Mouse (Mus musculus) hindbrain, embryonic 16.5 days (tissue): ENCODE measurements around the gene Coro1c. TPM values are rescaled to one million over a fixed set of nuclear protein-coding genes. Genes with fewer than 3 reads are reported as not detected.

Source experiments
- ATAC-seq: fragments of 200-750 bp; cut with Nextera tagmentation; 2 replicates; pipeline ENCODE4 v1.8.0; 2017; ENCODE audit warnings: moderate TSS enrichment, moderate library complexity
- H3K27ac ChIP-seq: fragments of 300-500 bp; sonication (generic); 2 replicates; pipeline ENCODE4 v1.5.1; 2014; ENCODE audit warnings: low read depth, mild to moderate bottlenecking, control low read depth, low read length, moderate library complexity
- H3K27me3 ChIP-seq: fragments of 300-500 bp; sonication (generic); replicated peaks from 2 replicates; pipeline ENCODE4 v1.6.1; 2014; ENCODE audit warnings: low read length; ENCODE audit not compliant: control insufficient read depth, insufficient read depth
- H3K36me3 ChIP-seq: fragments of 300-500 bp; sonication (generic); 2 replicates; pipeline ENCODE4 v1.6.1; 2014; ENCODE audit warnings: mild to moderate bottlenecking, low read length, moderate library complexity, mixed read lengths; ENCODE audit not compliant: control insufficient read depth, insufficient read depth
- H3K4me1 ChIP-seq: fragments of 300-500 bp; sonication (generic); 2 replicates; pipeline ENCODE4 v1.6.1; 2014; ENCODE audit warnings: low read depth, low read length; ENCODE audit not compliant: control insufficient read depth, insufficient read depth
- H3K4me2 ChIP-seq: fragments of 300-500 bp; sonication (generic); 2 replicates; pipeline ENCODE4 v1.6.1; 2014; ENCODE audit warnings: mild to moderate bottlenecking, low read length, control low read depth, moderate library complexity
- H3K4me3 ChIP-seq: fragments of 300-500 bp; sonication (generic); 2 replicates; pipeline ENCODE4 v1.5.1; 2014; ENCODE audit warnings: mild to moderate bottlenecking, low read length, control low read depth, moderate library complexity
- H3K9ac ChIP-seq: fragments of 300-500 bp; sonication (generic); 2 replicates; pipeline ENCODE4 v1.6.1; 2014; ENCODE audit warnings: low read depth, mild to moderate bottlenecking, control low read depth, low read length, moderate library complexity
- H3K9me3 ChIP-seq: fragments of 300-500 bp; sonication (generic); 2 replicates; pipeline ENCODE4 v1.6.1; 2014; ENCODE audit warnings: mild to moderate bottlenecking, low read length, moderate library complexity; ENCODE audit not compliant: control insufficient read depth
- WGBS: fragments of 180-500 bp; shearing (Covaris S2); extraction: QIAGEN DNeasy Blood & Tissue Kit; methylation state at CpG from one replicate; pipeline ENCODE4 v1.1.7; 2014; 5-methylcytosine and 5-hydroxymethylcytosine counted together
- polyA plus RNA-seq: library from polyadenylated mRNA; unstranded; fragments of >200 nt; fragmentation: Nextera tagmentation; extraction: Ambion mirVana; gene quantifications from 2 replicates; pipeline ENCODE4 v1.2.1, GENCODE M21; 2015

Coro1c gene
- polyA plus RNA-seq, 1 experiment from 2014 or later = 176 TPM

GRCm38 (mm10) chr5:113882566-113883383 lies 25.8 kb downstream of the Coro1c start:
- H3K4me3 ChIP-seq = no peak overlapping the region
- H3K9ac ChIP-seq = no peak overlapping the region
- H3K27ac ChIP-seq = peak overlapping the region; percentile 75
- WGBS = 35% methylated on average over 15 of the region's 15 CpGs
- peak; percentile 41; the same call in 1 of the 2 replicates for ATAC-seq
- H3K4me1 ChIP-seq = peaks cover 33% of the 10 kb centered on the region
- H3K27me3 ChIP-seq = no peaks in the 10 kb centered on the region
- H3K4me2 ChIP-seq = no peak overlapping the region
- H3K9me3 ChIP-seq = no peaks in the 10 kb centered on the region
- peaks cover 10% of the 10 kb centered on the region for H3K36me3 ChIP-seq

- no peak overlapping the region for H3K4me3 ChIP-seq
- peaks cover 10% of the 10 kb centered on the region for H3K36me3 ChIP-seq
- no peak overlapping the region for H3K9ac ChIP-seq
- no peaks in the 10 kb centered on the region for H3K27me3 ChIP-seq
- peaks cover 35% of the 10 kb centered on the region for H3K4me1 ChIP-seq
- WGBS = 94% methylated on average over 14 of the region's 14 CpGs
- no peak overlapping the region for H3K27ac ChIP-seq
- no peak overlapping the region for H3K4me2 ChIP-seq
- no peak for ATAC-seq
- H3K9me3 ChIP-seq = no peaks in the 10 kb centered on the region
Observed at GRCm38 (mm10) chr5:113881136-113881535, 27.4 kb downstream of the Coro1c start.

- H3K4me2 ChIP-seq = no peak overlapping the region
- no peak overlapping the region for H3K4me3 ChIP-seq
- peaks cover 33% of the 10 kb centered on the region for H3K4me1 ChIP-seq
- no peaks in the 10 kb centered on the region for H3K27me3 ChIP-seq
- no peak for ATAC-seq
- no peak overlapping the region for H3K9ac ChIP-seq
- no peak overlapping the region for H3K27ac ChIP-seq
- 90% methylated on average over 17 of the region's 17 CpGs for WGBS
- peaks cover 10% of the 10 kb centered on the region for H3K36me3 ChIP-seq
- no peaks in the 10 kb centered on the region for H3K9me3 ChIP-seq
Observed at GRCm38 (mm10) chr5:113878943-113879617, 29.5 kb downstream of the Coro1c start.

DNA sequence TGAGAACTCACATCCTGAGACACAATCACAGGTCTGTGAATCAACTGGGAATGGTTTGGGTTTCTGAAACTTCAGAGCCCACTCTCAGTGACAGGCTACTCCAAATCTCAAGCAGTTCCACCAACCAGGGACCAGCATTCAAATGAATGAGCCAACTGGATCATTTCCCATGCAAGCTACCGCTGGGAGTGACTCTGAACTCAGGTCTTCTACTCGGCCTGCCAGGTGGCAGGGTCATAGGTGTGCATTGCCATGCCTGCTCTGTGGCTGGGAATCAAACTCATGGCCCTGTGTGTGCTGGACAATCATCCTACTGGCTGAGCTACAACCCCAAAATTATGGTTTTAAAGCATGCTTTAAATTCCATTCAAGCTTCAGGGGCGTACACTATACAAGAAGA lies 31.0 kb downstream of the Coro1c start:
- peaks cover 32% of the 10 kb centered on the region for H3K4me1 ChIP-seq
- no peaks in the 10 kb centered on the region for H3K27me3 ChIP-seq
- 57% methylated on average over 3 of the region's 3 CpGs for WGBS
- H3K27ac ChIP-seq = no peak overlapping the region
- H3K9me3 ChIP-seq = no peaks in the 10 kb centered on the region
- ATAC-seq = no peak
- H3K36me3 ChIP-seq = peaks cover 10% of the 10 kb centered on the region
- no peak overlapping the region for H3K9ac ChIP-seq
- H3K4me3 ChIP-seq = no peak overlapping the region
- no peak overlapping the region for H3K4me2 ChIP-seq

DNA sequence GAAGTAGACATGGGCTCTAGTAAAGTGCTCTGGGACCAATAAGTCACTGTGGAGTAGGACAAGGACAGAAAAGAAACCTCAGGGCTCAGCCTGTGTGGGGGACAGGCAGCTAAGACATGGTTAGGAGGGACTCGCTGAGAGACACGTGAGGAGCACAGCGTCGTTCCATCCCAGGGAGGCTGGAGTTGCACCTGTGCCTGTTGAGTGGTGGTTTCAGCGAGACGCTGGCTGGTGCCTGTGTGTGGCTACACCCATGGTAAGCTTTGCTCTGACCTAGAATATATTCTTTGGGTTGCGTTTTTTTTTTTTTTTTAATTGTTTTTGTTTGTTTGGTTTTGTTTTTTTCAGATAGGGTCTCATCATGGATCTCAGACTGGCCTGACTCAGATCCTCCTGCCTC lies 32.4 kb downstream of the Coro1c start:
- H3K9me3 ChIP-seq = no peaks in the 10 kb centered on the region
- 0 out of 2 replicates have a peak overlapping the region, but pooled peaks have one; percentile 15 for H3K27ac ChIP-seq
- H3K36me3 ChIP-seq = peaks cover 7% of the 10 kb centered on the region
- H3K9ac ChIP-seq = no peak overlapping the region
- ATAC-seq = no peak
- H3K27me3 ChIP-seq = no peaks in the 10 kb centered on the region
- peaks cover 36% of the 10 kb centered on the region for H3K4me1 ChIP-seq
- 85% methylated on average over 7 of the region's 7 CpGs for WGBS
- no peak overlapping the region for H3K4me3 ChIP-seq
- H3K4me2 ChIP-seq = no peak overlapping the region

- Histone ChIP-seq H3K36me3 (peaks cover 6% of the 10 kb centered on the region; the same call in 1 of the 2 replicates), H3K9ac (no peak overlapping the region), H3K27ac (no peak overlapping the region), H3K9me3 (no peaks in the 10 kb centered on the region), H3K27me3 (no peaks in the 10 kb centered on the region), H3K4me2 (no peak overlapping the region), H3K4me1 (peaks cover 41% of the 10 kb centered on the region), H3K4me3 (no peak overlapping the region)
- WGBS = 93% methylated on average over 4 of the region's 4 CpGs
- ATAC-seq = no peak
Observed at GRCm38 (mm10) chr5:113875625-113876024, 32.9 kb downstream of the Coro1c start.

- no peaks in the 10 kb centered on the region for H3K36me3 ChIP-seq
- no peak for ATAC-seq
Observed at GRCm38 (mm10) chr5:113874063-113875024, 34.2 kb downstream of the Coro1c start.

DNA sequence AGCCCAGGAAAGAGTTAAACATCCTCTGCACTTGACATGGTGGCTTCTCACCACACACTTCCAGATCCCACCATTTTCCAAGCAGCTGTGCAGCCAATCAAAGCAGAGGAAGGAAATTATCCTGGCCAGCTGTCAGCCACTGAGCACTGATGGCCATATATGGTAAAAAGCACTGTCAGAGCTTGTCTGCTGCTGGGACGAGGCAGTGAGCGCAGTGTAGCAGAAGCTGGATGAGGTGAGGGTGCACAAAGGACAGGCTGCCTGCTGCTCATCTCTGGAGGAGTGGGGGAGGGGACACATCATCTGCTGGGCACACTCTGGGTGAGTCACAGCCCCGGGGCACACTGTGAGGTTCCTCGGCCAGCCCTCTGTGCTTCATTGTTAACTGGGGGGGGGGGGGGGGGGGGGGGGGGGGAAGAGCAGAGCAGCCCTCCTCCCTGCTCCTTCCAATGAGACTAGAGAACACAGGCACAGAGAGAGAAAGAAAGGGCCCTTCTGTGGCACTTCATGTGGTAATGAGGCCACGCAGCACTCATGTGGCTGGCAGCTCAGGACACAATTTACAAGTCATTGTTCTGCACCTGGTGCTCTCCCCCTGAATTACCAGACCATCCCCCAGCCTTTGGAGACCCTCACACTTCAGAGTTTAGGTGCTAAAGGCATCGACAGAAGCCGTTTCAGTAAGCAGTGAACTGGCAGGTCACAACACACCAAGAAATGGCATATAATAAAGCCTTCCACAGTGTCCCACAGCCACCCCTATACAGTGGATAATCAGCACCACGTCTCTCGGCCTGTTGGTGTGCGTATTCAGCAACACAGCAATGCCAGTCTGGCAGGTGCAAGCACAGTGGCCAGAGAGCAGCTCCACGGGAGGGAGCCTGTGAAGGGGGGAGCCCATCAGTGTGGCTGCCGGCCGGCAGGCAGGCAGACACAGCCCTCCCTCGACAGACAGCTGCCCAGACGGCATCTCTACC lies 35.3 kb downstream of the Coro1c start:
- 2% methylated on average over 14 of the region's 15 CpGs for WGBS
- peak overlapping the region; percentile 36; the same call in 1 of the 2 replicates for H3K9ac ChIP-seq

More at GRCm38 (mm10) chr5:113874063-113875024, 34.2 kb downstream of the Coro1c start:
- Histone ChIP-seq H3K4me2 (peak overlapping the region; percentile 10), H3K27me3 (no peaks in the 10 kb centered on the region), H3K9ac (peak overlapping the region; percentile 44; the same call in 1 of the 2 replicates), H3K9me3 (no peaks in the 10 kb centered on the region), H3K4me3 (no peak overlapping the region), H3K27ac (peak overlapping the region; percentile 79), H3K4me1 (peaks cover 53% of the 10 kb centered on the region)
- WGBS = 43% methylated on average over 19 of the region's 19 CpGs

More for the DNA sequence above, 35.3 kb downstream of the Coro1c start:
- H3K4me2 ChIP-seq = peak overlapping the region; percentile 10
- 0 out of 2 replicates have a peak overlapping the region, but pooled peaks have one; percentile 5 for H3K4me3 ChIP-seq
- no peaks in the 10 kb centered on the region for H3K9me3 ChIP-seq
- H3K4me1 ChIP-seq = peaks cover 64% of the 10 kb centered on the region
- H3K27me3 ChIP-seq = no peaks in the 10 kb centered on the region
- H3K36me3 ChIP-seq = no peaks in the 10 kb centered on the region
- ATAC-seq = peak; percentile 89
- H3K27ac ChIP-seq = peak overlapping the region; percentile 79
